Mouse (Mus musculus): Measurements from ENCODE around the gene Pxk.
"Not testable (repeated sequence)": the region's sequence is repeated elsewhere in the genome, so short reads cannot be mapped to it uniquely, and the experiment has no call there.

Gene Pxk

DNA sequence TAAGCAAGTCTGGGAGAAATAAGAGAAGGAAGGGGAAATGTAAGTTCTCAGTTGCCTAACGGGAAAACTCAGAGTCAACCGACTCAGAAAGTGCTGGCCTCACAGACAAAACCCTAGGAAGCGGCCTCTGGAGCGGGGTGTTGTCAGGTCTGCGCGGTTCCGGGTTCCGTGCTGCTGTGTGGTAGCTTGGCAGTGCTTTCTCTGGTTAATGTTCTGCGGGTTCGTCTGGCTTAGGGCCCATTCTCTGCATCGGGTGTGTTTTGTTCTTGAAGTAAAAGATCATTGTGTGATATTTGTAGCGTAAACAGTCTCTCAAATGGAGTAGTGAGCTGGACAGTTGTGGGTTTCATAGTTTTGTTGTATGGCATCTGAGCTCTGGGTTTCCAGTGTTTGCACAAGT, 4.7 kb downstream of the Pxk start:
- DNase-seq (ENCODE audit: low spot score in 2 of 2) = no peak

DNA sequence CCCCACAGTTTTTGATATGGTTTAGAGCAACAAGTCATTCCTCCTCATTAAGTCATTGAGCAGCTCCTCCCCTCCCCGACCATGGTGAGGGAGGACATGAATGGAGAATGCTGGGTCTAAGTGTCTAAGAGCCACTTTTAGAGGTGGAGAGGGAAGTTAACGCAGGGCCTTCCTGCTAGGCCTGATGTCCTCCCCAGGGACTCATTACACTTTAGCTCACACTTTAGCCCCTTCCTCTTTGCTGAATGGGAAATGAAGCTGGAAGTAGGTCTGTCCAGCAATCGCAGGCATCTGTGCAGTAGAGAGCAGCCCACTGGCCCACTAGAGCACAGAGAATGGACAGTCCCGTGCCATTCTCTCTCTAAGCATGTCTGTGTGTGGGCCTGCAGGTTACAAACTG, 10.0 kb downstream of the Pxk start:
- DNase-seq (ENCODE audit: low spot score in 2 of 2) = no peak

DNA sequence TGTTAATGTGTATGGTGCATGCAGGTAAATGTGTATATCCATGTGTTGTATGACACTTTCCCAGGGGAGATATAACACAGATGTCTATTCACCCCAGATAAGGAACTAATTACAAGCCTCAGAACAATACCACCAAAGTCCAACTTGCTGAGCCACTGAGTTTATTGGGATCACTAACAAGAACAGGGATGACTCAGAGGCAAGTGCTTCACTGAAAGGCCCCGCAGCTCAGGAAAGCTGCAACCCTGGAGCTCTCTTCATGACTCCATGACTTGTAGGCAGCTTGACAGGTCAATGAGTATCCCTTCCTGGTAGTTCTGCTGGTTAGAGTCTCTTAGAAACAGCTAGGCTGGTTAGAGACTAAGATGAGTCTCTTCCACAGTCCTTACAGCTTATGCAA, 11.0 kb downstream of the Pxk start:
- DNase-seq (ENCODE audit: low spot score in 2 of 2) = no peak

GRCm38 (mm10) chr14:8111545-8111944, 13.5 kb downstream of the Pxk start:
- DNase-seq (ENCODE audit: low spot score in 2 of 2) = no peak

- no peak for DNase-seq (ENCODE audit: low spot score in 2 of 2)
These were observed 14.0 kb downstream of the Pxk start for GRCm38 (mm10) chr14:8112036-8112435.

- DNase-seq (ENCODE audit: low spot score in 2 of 2) = no peak
These were observed 15.6 kb downstream of the Pxk start for GRCm38 (mm10) chr14:8113616-8114015.

- no peak for DNase-seq (ENCODE audit: low spot score in 2 of 2)
These were observed 16.3 kb downstream of the Pxk start for GRCm38 (mm10) chr14:8114306-8114705.

GRCm38 (mm10) chr14:8114756-8115155, 16.7 kb downstream of the Pxk start:
- DNase-seq (ENCODE audit: low spot score in 2 of 2) = no peak

DNA sequence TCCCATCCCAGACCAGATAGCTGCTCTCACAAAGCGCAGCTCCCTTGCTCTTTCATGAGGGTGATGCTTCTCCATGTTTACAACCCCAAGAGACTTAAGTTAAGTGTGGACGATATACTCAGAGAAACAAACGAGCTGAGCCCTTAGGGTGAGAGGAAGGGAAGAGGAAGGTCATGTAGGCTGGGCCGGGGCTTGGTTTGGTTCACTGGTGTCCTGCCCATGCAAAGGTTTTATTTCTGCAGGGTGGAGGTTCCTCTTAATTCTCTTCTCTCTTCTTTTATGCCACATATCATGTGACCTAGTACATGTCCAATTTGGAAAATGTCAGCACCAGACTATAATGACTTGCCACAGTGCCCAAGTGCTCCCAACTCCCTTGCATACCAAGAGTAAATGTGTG, 17.8 kb downstream of the Pxk start:
- no peak for DNase-seq (ENCODE audit: low spot score in 2 of 2)

DNA sequence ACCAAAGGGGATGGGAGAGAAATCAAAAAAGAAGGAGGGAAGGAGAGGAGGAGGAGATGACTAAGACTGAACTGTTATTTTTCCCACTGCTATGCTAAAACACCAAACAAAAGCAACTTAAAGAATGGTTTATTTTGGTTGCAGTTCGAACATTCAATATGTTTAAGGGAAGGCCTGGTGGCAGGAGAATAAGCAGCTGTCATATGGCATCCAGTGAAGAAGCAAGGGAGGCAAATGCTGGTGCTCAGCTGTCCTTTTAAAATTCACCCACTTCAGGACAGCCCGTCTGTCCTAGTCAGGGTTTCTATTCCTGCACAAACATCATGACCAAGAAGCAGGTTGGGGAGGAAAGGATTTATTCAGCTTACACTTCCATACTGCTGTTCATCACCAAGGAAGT, 19.4 kb downstream of the Pxk start:
- DNase-seq (ENCODE audit: low spot score in 2 of 2) = no peak

- no peak for DNase-seq (ENCODE audit: low spot score in 2 of 2)
These were observed 21.4 kb downstream of the Pxk start for GRCm38 (mm10) chr14:8119454-8119853.

DNA sequence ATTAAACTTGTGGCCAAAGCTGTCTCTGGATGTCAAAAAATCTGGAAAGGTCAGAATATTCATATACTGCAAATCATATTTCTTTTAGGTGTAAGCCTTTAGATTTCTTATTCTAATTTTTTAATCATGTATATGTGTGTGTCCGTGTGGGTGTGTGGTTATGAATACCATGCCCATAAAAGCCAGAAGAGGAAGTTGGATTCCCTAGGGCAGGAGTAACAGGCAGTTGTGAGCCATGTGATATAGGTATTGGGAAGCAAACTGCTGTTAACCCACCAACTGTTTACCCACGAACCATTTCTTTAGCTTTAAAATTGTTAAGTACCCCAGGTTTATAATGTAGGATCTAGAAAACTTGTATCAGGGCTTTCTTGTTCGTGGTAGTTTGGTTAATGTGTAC, 21.9 kb downstream of the Pxk start:
- DNase-seq (ENCODE audit: low spot score in 2 of 2) = no peak

- DNase-seq (ENCODE audit: low spot score in 2 of 2) = no peak
These were observed 25.1 kb downstream of the Pxk start for GRCm38 (mm10) chr14:8123141-8123540.

GRCm38 (mm10) chr14:8123611-8124010, 25.6 kb downstream of the Pxk start:
- DNase-seq (ENCODE audit: low spot score in 2 of 2) = not testable (repeated sequence)

GRCm38 (mm10) chr14:8124046-8124881, 26.3 kb downstream of the Pxk start:
- no peak for DNase-seq (ENCODE audit: low spot score in 2 of 2)

GRCm38 (mm10) chr14:8127971-8128370, 30.0 kb downstream of the Pxk start:
- no peak for DNase-seq (ENCODE audit: low spot score in 2 of 2)

DNA sequence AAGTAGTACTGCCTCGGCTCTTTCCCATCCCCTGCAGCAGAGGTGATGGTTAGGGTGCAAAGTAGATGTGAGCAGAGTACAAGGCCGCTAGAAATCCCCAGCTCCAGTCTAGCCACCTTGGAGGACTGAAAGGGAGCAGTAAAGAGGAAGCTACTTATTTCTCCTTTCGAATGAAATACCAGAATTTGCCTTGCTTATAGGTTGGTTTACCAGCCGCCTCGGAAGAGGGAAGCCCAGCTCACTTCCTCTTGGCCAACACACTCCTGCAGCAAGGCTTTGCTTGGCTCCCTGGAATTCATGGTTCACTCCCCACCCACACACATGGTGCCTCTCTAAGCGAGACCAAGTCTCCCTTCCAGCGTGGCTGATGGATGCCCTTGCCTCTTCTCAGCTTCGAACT, 34.8 kb downstream of the Pxk start:
- DNase-seq (ENCODE audit: low spot score in 2 of 2) = no peak

DNA sequence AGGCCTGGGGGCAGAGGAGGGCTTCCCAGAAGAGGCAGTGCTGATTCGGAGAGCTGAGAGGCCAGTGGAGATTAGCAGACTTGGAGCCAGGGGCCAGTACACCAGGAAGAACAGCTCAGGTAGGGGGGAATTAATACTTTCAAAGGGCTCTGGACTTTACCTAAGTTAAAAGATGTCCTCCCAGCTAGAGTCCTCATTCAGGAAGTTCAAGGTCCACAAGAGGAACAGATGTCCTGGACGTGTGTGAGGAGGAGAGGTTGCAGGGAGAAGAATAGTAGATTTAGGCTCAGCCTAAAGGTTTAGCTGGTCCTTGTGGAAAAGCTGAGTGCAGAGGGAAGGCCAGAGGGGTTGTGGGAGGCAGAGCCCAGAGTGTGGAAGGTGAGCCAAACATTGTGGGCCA, 36.2 kb downstream of the Pxk start:
- no peak for DNase-seq (ENCODE audit: low spot score in 2 of 2)

- DNase-seq (ENCODE audit: low spot score in 2 of 2) = no peak
These were observed 37.1 kb downstream of the Pxk start for GRCm38 (mm10) chr14:8135130-8135529.

- peak; percentile 38 to 41 for DNase-seq (ENCODE audit: low spot score in 2 of 2)
These were observed 42.0 kb downstream of the Pxk start for GRCm38 (mm10) chr14:8139724-8140710.

GRCm38 (mm10) chr14:8141131-8141530, 43.1 kb downstream of the Pxk start:
- peak; percentile 14 to 30 for DNase-seq (ENCODE audit: low spot score in 2 of 2)
